ENCODE assay signal across 10 mouse cellular contexts in genomic region chr4:45612132-45612531, GRCm38 (mm10).
DNase-seq lines count a peak whose midpoint lies in the region; ATAC-seq and TF ChIP-seq lines count a peak whose summit lies in the region.
"Had no signal": no experiment of that assay in that cellular context is flagged by ENCODE, and none has a peak within 500 bp of the region (broad histone marks: within the 10 kb centered on the region; RNA-seq: fewer than 3 reads in every experiment).

No protein-coding gene starts in this region.

- TF ChIP-seq POLR2A in testis, adult 2 months (IDR thresholded peaks at IDR 0.05; ENCODE audit: control insufficient read depth, low read depth, low read length) = no peak
- no peak for TF ChIP-seq POLR2A in spleen, adult 2 months (IDR thresholded peaks at IDR 0.05; ENCODE audit: low read depth, low read length)

- no peak overlapping the region for H3K4me3 ChIP-seq in forebrain, embryonic 10.5 days
- no peak overlapping the region for H3K4me3 ChIP-seq in forebrain, embryonic 12.5 days (replicated peaks)
- H3K4me3 ChIP-seq in testis, adult 2 months (ENCODE audit: control insufficient read depth, low read depth, low read length) = no peak overlapping the region
- no peak overlapping the region for H3K4me3 ChIP-seq in limb, embryonic 11.5 days (ENCODE audit: low read depth, low read length)
- no peak overlapping the region for H3K4me3 ChIP-seq in spleen, adult 2 months (ENCODE audit: extremely low read depth, insufficient read depth, insufficient read length)
- H3K4me3 ChIP-seq: heart, embryonic 15.5 days; neural tube, embryonic 12.5 days had no signal

- peak; percentile 34 for DNase-seq in forebrain, embryonic 10.5 days (ENCODE audit: extremely low spot score, low spot score)
- DNase-seq in testis, postnatal 14 days (ENCODE audit: low spot score) = no peak
- DNase-seq in fibroblast of lung, adult 2 months (ENCODE audit: low read depth) = peak; percentile 7
- peak; percentile 42 for DNase-seq in limb, embryonic 11.5 days (ENCODE audit: low spot score)
- peak in 1 of 2 experiments; percentile 19 for DNase-seq in spleen, adult 2 months (ENCODE audit: low read depth in 1 of 2, low spot score in 2 of 2)

- 58% methylated on average over 5 of the region's 5 CpGs for WGBS in forebrain, embryonic 10.5 days
- WGBS in forebrain, embryonic 12.5 days = 51% methylated on average over 5 of the region's 5 CpGs
- WGBS in limb, embryonic 11.5 days = 48% methylated on average over 5 of the region's 5 CpGs
- 23% methylated on average over 5 of the region's 5 CpGs for WGBS in spleen, adult 2 months

- no peaks in the 10 kb centered on the region; the same call in 1 of the 2 replicates for H3K27me3 ChIP-seq in forebrain, embryonic 10.5 days (ENCODE audit: poor library complexity, severe bottlenecking)
- H3K27me3 ChIP-seq in forebrain, embryonic 12.5 days = no peaks in the 10 kb centered on the region
- H3K27me3 ChIP-seq in testis, adult 2 months (ENCODE audit: control insufficient read depth, insufficient read depth, low read length) = no peaks in the 10 kb centered on the region
- no peaks in the 10 kb centered on the region for H3K27me3 ChIP-seq in limb, embryonic 11.5 days (ENCODE audit: control insufficient read depth, insufficient read depth, low read length)
- H3K27me3 ChIP-seq in spleen, adult 2 months (ENCODE audit: control insufficient read depth, insufficient read depth, low read length) = no peaks in the 10 kb centered on the region
- H3K27me3 ChIP-seq: heart, embryonic 15.5 days; neural tube, embryonic 12.5 days had no signal

- TF ChIP-seq CTCF in testis, adult 2 months (IDR thresholded peaks at IDR 0.05; ENCODE audit: control insufficient read depth, insufficient read depth, insufficient replicate concordance, low read depth, low read length) = peak; percentile 15; the same call in 1 of the 2 replicates
- TF ChIP-seq CTCF in spleen, adult 2 months (IDR thresholded peaks at IDR 0.05; ENCODE audit: extremely low read depth, insufficient read depth, insufficient read length, insufficient replicate concordance) = peak; percentile 40; the same call in 1 of the 2 replicates

- H3K9me3 ChIP-seq in forebrain, embryonic 10.5 days = no peaks in the 10 kb centered on the region
- H3K9me3 ChIP-seq in forebrain, embryonic 12.5 days = no peaks in the 10 kb centered on the region
- H3K9me3 ChIP-seq in limb, embryonic 11.5 days (ENCODE audit: control insufficient read depth, low read length) = no peaks in the 10 kb centered on the region
- H3K9me3 ChIP-seq: heart, embryonic 15.5 days; neural tube, embryonic 12.5 days had no signal

- no peak overlapping the region for H3K4me2 ChIP-seq in forebrain, embryonic 12.5 days
- no peak overlapping the region for H3K4me2 ChIP-seq in limb, embryonic 11.5 days (ENCODE audit: low read depth, severe bottlenecking)
- H3K4me2 ChIP-seq: heart, embryonic 15.5 days; neural tube, embryonic 12.5 days had no signal

- H3K27ac ChIP-seq in forebrain, embryonic 10.5 days = no peak overlapping the region
- no peak overlapping the region for H3K27ac ChIP-seq in forebrain, embryonic 12.5 days
- H3K27ac ChIP-seq in testis, adult 2 months (ENCODE audit: control insufficient read depth, insufficient read depth, low read depth, low read length) = no peak overlapping the region
- no peak overlapping the region for H3K27ac ChIP-seq in limb, embryonic 11.5 days (replicated peaks; ENCODE audit: low read depth, low read length)
- no peak overlapping the region for H3K27ac ChIP-seq in spleen, adult 2 months (ENCODE audit: insufficient read depth, low read length)
- H3K27ac ChIP-seq: heart, embryonic 15.5 days; neural tube, embryonic 12.5 days had no signal

- peaks cover 8% of the 10 kb centered on the region for H3K4me1 ChIP-seq in forebrain, embryonic 10.5 days
- H3K4me1 ChIP-seq in forebrain, embryonic 12.5 days = peaks cover 2% of the 10 kb centered on the region; the same call in 1 of the 2 replicates
- peaks cover 2% of the 10 kb centered on the region; the same call in 1 of the 2 replicates for H3K4me1 ChIP-seq in testis, adult 2 months (ENCODE audit: control insufficient read depth, insufficient read depth, low read length)
- no peaks in the 10 kb centered on the region for H3K4me1 ChIP-seq in limb, embryonic 11.5 days (ENCODE audit: control insufficient read depth, insufficient read depth, low read length)
- H3K4me1 ChIP-seq in spleen, adult 2 months (ENCODE audit: control insufficient read depth, insufficient read depth, insufficient read length) = no peaks in the 10 kb centered on the region
- H3K4me1 ChIP-seq: heart, embryonic 15.5 days; neural tube, embryonic 12.5 days had no signal

- H3K36me3 ChIP-seq in forebrain, embryonic 10.5 days (replicated peaks) = no peaks in the 10 kb centered on the region
- no peaks in the 10 kb centered on the region for H3K36me3 ChIP-seq in forebrain, embryonic 12.5 days (replicated peaks)
- no peaks in the 10 kb centered on the region for H3K36me3 ChIP-seq in testis, adult 2 months (ENCODE audit: control insufficient read depth, insufficient read depth, low read length)
- no peaks in the 10 kb centered on the region for H3K36me3 ChIP-seq in limb, embryonic 11.5 days (ENCODE audit: control insufficient read depth, insufficient read depth, low read length)
- H3K36me3 ChIP-seq in spleen, adult 2 months (ENCODE audit: control insufficient read depth, insufficient read depth, low read length) = no peaks in the 10 kb centered on the region
- H3K36me3 ChIP-seq: heart, embryonic 15.5 days; neural tube, embryonic 12.5 days had no signal

- no peak for ATAC-seq in forebrain, embryonic 12.5 days (ENCODE audit: low FRiP score)
- no peak for ATAC-seq in limb, embryonic 11.5 days (ENCODE audit: insufficient number of reproducible peaks, low FRiP score, low TSS enrichment, low read depth)
- ATAC-seq in cerebellum, adult (ENCODE audit: insufficient number of reproducible peaks, low FRiP score, low TSS enrichment) = no peak

- no peak overlapping the region for H3K9ac ChIP-seq in forebrain, embryonic 12.5 days
- no peak overlapping the region for H3K9ac ChIP-seq in limb, embryonic 11.5 days (ENCODE audit: low read length)
- H3K9ac ChIP-seq: heart, embryonic 15.5 days; neural tube, embryonic 12.5 days had no signal
